Mouse (Mus musculus): Measurements from ENCODE around the gene Zfp119a. TPM values are rescaled to one million over a fixed set of nuclear protein-coding genes. Genes with fewer than 3 reads are reported as not detected.

The Zfp119a gene
- polyA plus RNA-seq, 1 experiment from 2014 or later = 12.1 TPM

Other genes with a start within 250 kb of the Zfp119a start
- gene Pot1b, start 166.3 kb downstream of the Zfp119a start, polyA plus RNA-seq (2015; fragmentation: Nextera tagmentation; extraction: Ambion mirVana) = 9.2 and 9.8 TPM in 2 replicates
- 0.08 and 0.25 TPM in 2 replicates for gene Adgre4, start 128.9 kb downstream of the Zfp119a start, polyA plus RNA-seq (2015; fragmentation: Nextera tagmentation; extraction: Ambion mirVana)
- 14.5 and 15.3 TPM in 2 replicates for gene Zfp959, start 13.2 kb upstream of the Zfp119a start, polyA plus RNA-seq (2015; fragmentation: Nextera tagmentation; extraction: Ambion mirVana)
- 8.2 and 8.7 TPM in 2 replicates for gene Zfp119b, start 70.6 kb upstream of the Zfp119a start, polyA plus RNA-seq (2015; fragmentation: Nextera tagmentation; extraction: Ambion mirVana)
- gene Ebi3, start 73.7 kb upstream of the Zfp119a start, polyA plus RNA-seq (2015; fragmentation: Nextera tagmentation; extraction: Ambion mirVana) = 5.0 and 6.8 TPM in 2 replicates
- gene Yju2, start 80.2 kb upstream of the Zfp119a start, polyA plus RNA-seq (2015; fragmentation: Nextera tagmentation; extraction: Ambion mirVana) = 23.2 and 25.2 TPM in 2 replicates
- 170 and 182 TPM in 2 replicates for gene Shd, start 91.5 kb upstream of the Zfp119a start, polyA plus RNA-seq (2015; fragmentation: Nextera tagmentation; extraction: Ambion mirVana)
- 159 and 172 TPM in 2 replicates for gene Fsd1, start 107.6 kb upstream of the Zfp119a start, polyA plus RNA-seq (2015; fragmentation: Nextera tagmentation; extraction: Ambion mirVana)
- 5.7 and 5.8 TPM in 2 replicates for gene Stap2, start 126.7 kb upstream of the Zfp119a start, polyA plus RNA-seq (2015; fragmentation: Nextera tagmentation; extraction: Ambion mirVana)
- 159 and 163 TPM in 2 replicates for gene Mpnd, start 126.8 kb upstream of the Zfp119a start, polyA plus RNA-seq (2015; fragmentation: Nextera tagmentation; extraction: Ambion mirVana)
- 116 and 118 TPM in 2 replicates for gene Sh3gl1, start 157.7 kb upstream of the Zfp119a start, polyA plus RNA-seq (2015; fragmentation: Nextera tagmentation; extraction: Ambion mirVana)
- 6.1 and 6.9 TPM in 2 replicates for gene Chaf1a, start 161.5 kb upstream of the Zfp119a start, polyA plus RNA-seq (2015; fragmentation: Nextera tagmentation; extraction: Ambion mirVana)
- gene Ubxn6, start 196.1 kb upstream of the Zfp119a start, polyA plus RNA-seq (2015; fragmentation: Nextera tagmentation; extraction: Ambion mirVana) = 77.2 and 86.0 TPM in 2 replicates
- gene Hdgfl2, start 200.7 kb upstream of the Zfp119a start, polyA plus RNA-seq (2015; fragmentation: Nextera tagmentation; extraction: Ambion mirVana) = 150 and 154 TPM in 2 replicates
- 0.10 TPM in 2 replicates for gene Plin4, start 230.9 kb upstream of the Zfp119a start, polyA plus RNA-seq (2015; fragmentation: Nextera tagmentation; extraction: Ambion mirVana)
- 0.83 and 1.0 TPM in 2 replicates for gene Plin5, start 238.7 kb upstream of the Zfp119a start, polyA plus RNA-seq (2015; fragmentation: Nextera tagmentation; extraction: Ambion mirVana)
- not detected in 2 replicates for gene Lrg1, start 243.1 kb upstream of the Zfp119a start, polyA plus RNA-seq (2015; fragmentation: Nextera tagmentation; extraction: Ambion mirVana)